Mouse (Mus musculus): Measurements from ENCODE around the gene Zwilch. TPM values are rescaled to one million over a fixed set of nuclear protein-coding genes. Genes with fewer than 3 reads are reported as not detected.
"Not testable (repeated sequence)": the region's sequence is repeated elsewhere in the genome, so short reads cannot be mapped to it uniquely, and the experiment has no call there.

The Zwilch gene
- polyA plus RNA-seq, 1 experiment from 2014 or later, result 24.0 TPM

GRCm38 (mm10) chr9:64216090-64216489 is 43.2 kb upstream of the Zwilch start:
- H3K4me1 ChIP-seq (ENCODE audit: control insufficient read depth, insufficient read depth, low read length), result no peaks in the 10 kb centered on the region
- no peak overlapping the region for H3K9ac ChIP-seq (ENCODE audit: low read length)
- H3K27ac ChIP-seq (ENCODE audit: low read depth, low read length), result no peak overlapping the region
- DNase-seq (ENCODE audit: low spot score), result no peak
- no peak overlapping the region for H3K4me2 ChIP-seq (ENCODE audit: low read depth)
- no peaks in the 10 kb centered on the region for H3K36me3 ChIP-seq (ENCODE audit: control insufficient read depth, insufficient read depth, low read length)
- H3K27me3 ChIP-seq (ENCODE audit: control insufficient read depth, insufficient read depth, low read length), result no peaks in the 10 kb centered on the region
- no peaks in the 10 kb centered on the region for H3K9me3 ChIP-seq (ENCODE audit: control insufficient read depth, low read length)
- WGBS, result 89% methylated on average over 4 of the region's 4 CpGs
- no peak for ATAC-seq (ENCODE audit: insufficient read depth, low FRiP score, low TSS enrichment)
- H3K4me3 ChIP-seq (ENCODE audit: low read depth, low read length), result no peak overlapping the region

- DNase-seq (ENCODE audit: low spot score), result no peak
- no peaks in the 10 kb centered on the region for H3K27me3 ChIP-seq (ENCODE audit: control insufficient read depth, insufficient read depth, low read length)
- H3K36me3 ChIP-seq (ENCODE audit: control insufficient read depth, insufficient read depth, low read length), result no peaks in the 10 kb centered on the region
- H3K9me3 ChIP-seq (ENCODE audit: control insufficient read depth, low read length), result no peaks in the 10 kb centered on the region
- H3K4me1 ChIP-seq (ENCODE audit: control insufficient read depth, insufficient read depth, low read length), result no peaks in the 10 kb centered on the region
- H3K4me3 ChIP-seq (ENCODE audit: low read depth, low read length), result no peak overlapping the region
- ATAC-seq (ENCODE audit: insufficient read depth, low FRiP score, low TSS enrichment), result no peak
- H3K27ac ChIP-seq (ENCODE audit: low read depth, low read length), result no peak overlapping the region
- no peak overlapping the region for H3K9ac ChIP-seq (ENCODE audit: low read length)
- 93% methylated on average over 17 of the region's 17 CpGs for WGBS
- H3K4me2 ChIP-seq (ENCODE audit: low read depth), result no peak overlapping the region
Measured at GRCm38 (mm10) chr9:64214452-64214851, 41.5 kb upstream of the Zwilch start.

- WGBS, result 94% methylated on average over 3 of the region's 3 CpGs
- Histone ChIP-seq H3K9ac (ENCODE audit: low read length) (no peak overlapping the region), H3K4me1 (ENCODE audit: control insufficient read depth, insufficient read depth, low read length) (no peaks in the 10 kb centered on the region), H3K36me3 (ENCODE audit: control insufficient read depth, insufficient read depth, low read length) (no peaks in the 10 kb centered on the region; the same call in 1 of the 2 replicates), H3K4me3 (ENCODE audit: low read depth, low read length) (no peak overlapping the region), H3K27ac (ENCODE audit: low read depth, low read length) (no peak overlapping the region), H3K4me2 (ENCODE audit: low read depth) (no peak overlapping the region), H3K27me3 (ENCODE audit: control insufficient read depth, insufficient read depth, low read length) (no peaks in the 10 kb centered on the region), H3K9me3 (ENCODE audit: control insufficient read depth, low read length) (no peaks in the 10 kb centered on the region)
- ATAC-seq (ENCODE audit: insufficient read depth, low FRiP score, low TSS enrichment), result no peak
- no peak for DNase-seq (ENCODE audit: low spot score)
Measured at GRCm38 (mm10) chr9:64207509-64208084, 34.7 kb upstream of the Zwilch start.

- Histone ChIP-seq H3K36me3 (ENCODE audit: control insufficient read depth, insufficient read depth, low read length) (no peaks in the 10 kb centered on the region; the same call in 1 of the 2 replicates), H3K4me1 (ENCODE audit: control insufficient read depth, insufficient read depth, low read length) (no peaks in the 10 kb centered on the region), H3K9ac (ENCODE audit: low read length) (no peak overlapping the region), H3K4me3 (ENCODE audit: low read depth, low read length) (no peak overlapping the region), H3K9me3 (ENCODE audit: control insufficient read depth, low read length) (no peaks in the 10 kb centered on the region), H3K27ac (ENCODE audit: low read depth, low read length) (no peak overlapping the region), H3K27me3 (ENCODE audit: control insufficient read depth, insufficient read depth, low read length) (no peaks in the 10 kb centered on the region), H3K4me2 (ENCODE audit: low read depth) (no peak overlapping the region)
- ATAC-seq (ENCODE audit: insufficient read depth, low FRiP score, low TSS enrichment) (no peak), DNase-seq (ENCODE audit: low spot score) (no peak)
Measured at GRCm38 (mm10) chr9:64202866-64203265, 30.0 kb upstream of the Zwilch start.

GRCm38 (mm10) chr9:64202331-64202730 is 29.4 kb upstream of the Zwilch start:
- Histone ChIP-seq H3K36me3 (ENCODE audit: control insufficient read depth, insufficient read depth, low read length) (no peaks in the 10 kb centered on the region; the same call in 1 of the 2 replicates), H3K27ac (ENCODE audit: low read depth, low read length) (no peak overlapping the region), H3K4me1 (ENCODE audit: control insufficient read depth, insufficient read depth, low read length) (no peaks in the 10 kb centered on the region), H3K4me3 (ENCODE audit: low read depth, low read length) (no peak overlapping the region), H3K9me3 (ENCODE audit: control insufficient read depth, low read length) (no peaks in the 10 kb centered on the region), H3K9ac (ENCODE audit: low read length) (no peak overlapping the region), H3K4me2 (ENCODE audit: low read depth) (no peak overlapping the region), H3K27me3 (ENCODE audit: control insufficient read depth, insufficient read depth, low read length) (no peaks in the 10 kb centered on the region)
- DNase-seq (ENCODE audit: low spot score) (no peak), ATAC-seq (ENCODE audit: insufficient read depth, low FRiP score, low TSS enrichment) (no peak)

- Histone ChIP-seq H3K27me3 (ENCODE audit: control insufficient read depth, insufficient read depth, low read length) (no peaks in the 10 kb centered on the region), H3K27ac (ENCODE audit: low read depth, low read length) (no peak overlapping the region), H3K4me1 (ENCODE audit: control insufficient read depth, insufficient read depth, low read length) (no peaks in the 10 kb centered on the region), H3K36me3 (ENCODE audit: control insufficient read depth, insufficient read depth, low read length) (no peaks in the 10 kb centered on the region), H3K4me2 (ENCODE audit: low read depth) (no peak overlapping the region), H3K9me3 (ENCODE audit: control insufficient read depth, low read length) (no peaks in the 10 kb centered on the region), H3K9ac (ENCODE audit: low read length) (no peak overlapping the region), H3K4me3 (ENCODE audit: low read depth, low read length) (no peak overlapping the region)
- no peak for ATAC-seq (ENCODE audit: insufficient read depth, low FRiP score, low TSS enrichment)
- WGBS, result 81% methylated on average over 2 of the region's 2 CpGs
- DNase-seq (ENCODE audit: low spot score), result no peak
Measured at GRCm38 (mm10) chr9:64199897-64200296, 27.0 kb upstream of the Zwilch start.

GRCm38 (mm10) chr9:64198763-64199418 is 26.0 kb upstream of the Zwilch start:
- not testable (repeated sequence) for H3K36me3 ChIP-seq (ENCODE audit: control insufficient read depth, insufficient read depth, low read length); H3K9me3 ChIP-seq (ENCODE audit: control insufficient read depth, low read length); ATAC-seq (ENCODE audit: insufficient read depth, low FRiP score, low TSS enrichment)

GRCm38 (mm10) chr9:64198068-64198762 is 25.3 kb upstream of the Zwilch start:
- no peak for DNase-seq (ENCODE audit: low spot score)
- H3K36me3 ChIP-seq (ENCODE audit: control insufficient read depth, insufficient read depth, low read length), result no peaks in the 10 kb centered on the region
- no peak overlapping the region for H3K4me2 ChIP-seq (ENCODE audit: low read depth)
- 92% methylated on average over 5 of the region's 5 CpGs for WGBS
- H3K4me3 ChIP-seq (ENCODE audit: low read depth, low read length), result no peak overlapping the region
- H3K27me3 ChIP-seq (ENCODE audit: control insufficient read depth, insufficient read depth, low read length), result no peaks in the 10 kb centered on the region
- H3K9me3 ChIP-seq (ENCODE audit: control insufficient read depth, low read length), result no peaks in the 10 kb centered on the region
- no peak for ATAC-seq (ENCODE audit: insufficient read depth, low FRiP score, low TSS enrichment)
- no peaks in the 10 kb centered on the region for H3K4me1 ChIP-seq (ENCODE audit: control insufficient read depth, insufficient read depth, low read length)
- no peak overlapping the region for H3K27ac ChIP-seq (ENCODE audit: low read depth, low read length)
- no peak overlapping the region for H3K9ac ChIP-seq (ENCODE audit: low read length)

More at GRCm38 (mm10) chr9:64198763-64199418, 26.0 kb upstream of the Zwilch start:
- not testable (repeated sequence) for H3K4me1 ChIP-seq (ENCODE audit: control insufficient read depth, insufficient read depth, low read length); H3K4me2 ChIP-seq (ENCODE audit: low read depth); DNase-seq (ENCODE audit: low spot score); H3K9ac ChIP-seq (ENCODE audit: low read length); H3K4me3 ChIP-seq (ENCODE audit: low read depth, low read length); H3K27me3 ChIP-seq (ENCODE audit: control insufficient read depth, insufficient read depth, low read length); H3K27ac ChIP-seq (ENCODE audit: low read depth, low read length)
- WGBS, result 93% methylated on average over 7 of the region's 7 CpGs

- Histone ChIP-seq H3K4me3 (ENCODE audit: low read depth, low read length) (no peak overlapping the region), H3K36me3 (ENCODE audit: control insufficient read depth, insufficient read depth, low read length) (peaks cover 2% of the 10 kb centered on the region; the same call in 1 of the 2 replicates), H3K4me1 (ENCODE audit: control insufficient read depth, insufficient read depth, low read length) (no peaks in the 10 kb centered on the region), H3K27me3 (ENCODE audit: control insufficient read depth, insufficient read depth, low read length) (no peaks in the 10 kb centered on the region), H3K9ac (ENCODE audit: low read length) (no peak overlapping the region), H3K27ac (ENCODE audit: low read depth, low read length) (no peak overlapping the region), H3K9me3 (ENCODE audit: control insufficient read depth, low read length) (no peaks in the 10 kb centered on the region), H3K4me2 (ENCODE audit: low read depth) (no peak overlapping the region)
- ATAC-seq (ENCODE audit: insufficient read depth, low FRiP score, low TSS enrichment) (no peak), DNase-seq (ENCODE audit: low spot score) (no peak)
- 84% methylated on average over 8 of the region's 8 CpGs for WGBS
Measured at GRCm38 (mm10) chr9:64197524-64197923, 24.6 kb upstream of the Zwilch start.
